Comparison of ENCODE assay signal across 8 mouse cellular contexts in the genomic region with DNA sequence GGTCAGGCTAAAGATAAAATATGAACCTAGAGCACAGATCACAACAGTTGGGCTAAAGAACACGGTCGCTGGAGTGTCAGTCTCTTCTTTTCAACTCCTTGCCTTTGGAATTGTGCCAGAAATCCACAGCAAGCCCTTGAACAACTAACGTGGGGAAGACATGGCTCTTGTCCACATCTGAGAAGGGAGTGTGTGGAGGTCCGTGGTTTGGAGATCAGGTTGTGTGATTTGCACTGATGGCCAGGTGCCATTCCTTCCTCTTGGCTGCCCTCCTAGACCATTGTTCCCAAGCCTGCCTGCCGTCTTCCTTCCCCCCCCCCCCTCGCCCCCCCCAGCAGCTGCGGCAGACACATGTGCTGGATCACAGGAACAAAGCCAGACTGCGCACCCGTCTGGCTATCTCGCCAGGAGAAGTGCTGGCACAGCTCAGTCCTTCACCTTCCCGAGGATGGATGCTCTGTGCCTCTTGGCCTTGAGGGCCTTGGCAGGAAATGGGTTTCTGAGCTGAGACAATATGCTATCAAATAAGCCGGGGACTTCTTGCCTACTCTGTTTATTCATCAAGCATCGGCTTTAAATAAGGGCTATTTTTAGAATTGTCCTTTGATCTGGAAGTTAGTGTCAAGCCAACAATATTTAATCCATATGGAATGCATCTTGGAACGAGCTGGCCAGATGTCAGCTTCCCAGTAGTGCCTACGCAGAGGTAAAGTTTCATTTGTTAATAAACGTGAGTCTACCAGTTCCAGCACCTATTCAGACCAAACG.
DNase-seq lines count a peak whose midpoint lies in the region; ATAC-seq and TF ChIP-seq lines count a peak whose summit lies in the region.

No protein-coding gene starts in this region.

- H3K4me2 ChIP-seq in liver, embryonic 12.5 days: no peak overlapping the region
- no peak overlapping the region for H3K4me2 ChIP-seq in hindbrain, postnatal 0 days (ENCODE audit: low read depth, low read length)
- H3K4me2 ChIP-seq in lung, embryonic 15.5 days: 0 out of 2 replicates have a peak overlapping the region, but pooled peaks have one; percentile 3

- no peak overlapping the region for H3K4me3 ChIP-seq in liver, embryonic 12.5 days
- H3K4me3 ChIP-seq in hindbrain, postnatal 0 days (ENCODE audit: low read length): no peak overlapping the region
- H3K4me3 ChIP-seq in lung, embryonic 15.5 days: no peak overlapping the region

- no peaks in the 10 kb centered on the region for H3K9me3 ChIP-seq in liver, embryonic 12.5 days (replicated peaks)
- no peaks in the 10 kb centered on the region for H3K9me3 ChIP-seq in hindbrain, postnatal 0 days (ENCODE audit: low read length)
- no peaks in the 10 kb centered on the region for H3K9me3 ChIP-seq in lung, embryonic 15.5 days

- 0 out of 2 replicates have a peak, but pooled peaks cover 5% of the 10 kb centered on the region for H3K4me1 ChIP-seq in liver, embryonic 12.5 days
- peaks cover 11% of the 10 kb centered on the region for H3K4me1 ChIP-seq in hindbrain, postnatal 0 days (ENCODE audit: insufficient read depth, low read length)
- H3K4me1 ChIP-seq in lung, embryonic 15.5 days: peaks cover 28% of the 10 kb centered on the region

- H3K36me3 ChIP-seq in liver, embryonic 12.5 days: no peaks in the 10 kb centered on the region
- H3K36me3 ChIP-seq in hindbrain, postnatal 0 days (ENCODE audit: insufficient read depth, low read length): 0 out of 2 replicates have a peak, but pooled peaks cover 4% of the 10 kb centered on the region
- H3K36me3 ChIP-seq in lung, embryonic 15.5 days: no peaks in the 10 kb centered on the region

- no peak overlapping the region for H3K9ac ChIP-seq in liver, embryonic 12.5 days
- H3K9ac ChIP-seq in hindbrain, postnatal 0 days (replicated peaks; ENCODE audit: low read length): no peak overlapping the region
- no peak overlapping the region for H3K9ac ChIP-seq in lung, embryonic 15.5 days

- no peak for ATAC-seq in liver, embryonic 12.5 days
- ATAC-seq in hindbrain, postnatal 0 days: peak; percentile 62
- peak; percentile 72 for ATAC-seq in lung, embryonic 15.5 days (ENCODE audit: borderline replicate concordance, extremely low read depth, low FRiP score, low TSS enrichment)
- ATAC-seq in erythroid progenitor cell, adult 5-6 weeks (replicated peaks; ENCODE audit: low FRiP score, poor library complexity, severe bottlenecking): no peak

- H3K27ac ChIP-seq in liver, embryonic 12.5 days: no peak overlapping the region
- H3K27ac ChIP-seq in hindbrain, postnatal 0 days: peak overlapping the region; percentile 26; the same call in 1 of the 2 replicates
- peak overlapping the region; percentile 80 for H3K27ac ChIP-seq in lung, embryonic 15.5 days

- peak; percentile 14 for DNase-seq in liver
- DNase-seq in gastrocnemius, adult 18-20 months (ENCODE audit: low spot score): peak; percentile 45
- DNase-seq in hindbrain, postnatal 0 days (ENCODE audit: low spot score): peak; percentile 71
- peak; percentile 80 for DNase-seq in testis, postnatal 14 days (ENCODE audit: low spot score)
- no peak for DNase-seq in embryo, embryonic 10 days (ENCODE audit: low spot score)

- H3K27me3 ChIP-seq in liver, embryonic 12.5 days (replicated peaks): no peaks in the 10 kb centered on the region
- H3K27me3 ChIP-seq in hindbrain, postnatal 0 days (ENCODE audit: insufficient read depth, low read length): no peaks in the 10 kb centered on the region
- no peaks in the 10 kb centered on the region for H3K27me3 ChIP-seq in lung, embryonic 15.5 days

- WGBS in liver, embryonic 12.5 days (ENCODE audit: insufficient replicate concordance): 69% methylated on average over 15 of the region's 17 CpGs
- 35% methylated on average over 16 of the region's 17 CpGs for WGBS in hindbrain, postnatal 0 days
- WGBS in lung, embryonic 15.5 days: 12% methylated on average over 16 of the region's 17 CpGs

- no peak for TF ChIP-seq CTCF in hindbrain, postnatal 0 days (IDR thresholded peaks at IDR 0.05; ENCODE audit: low read depth)

Comparison
In these comparisons a context has a peak if more than half of its experiments do, and no peak if none do; other contexts are left out.
1. ATAC-seq: peak in hindbrain, postnatal 0 days (single experiment) and lung, embryonic 15.5 days (single experiment); none in liver, embryonic 12.5 days (single experiment) and erythroid progenitor cell, adult 5-6 weeks (single experiment).